Mouse (Mus musculus) liver, embryonic 14.5 days (tissue): ENCODE results near the gene Ptgir. TPM values are rescaled to one million over a fixed set of nuclear protein-coding genes. Genes with fewer than 3 reads are reported as not detected.

Experiments used
- ATAC-seq: fragments of 200-750 bp; cut with Nextera tagmentation; 2 replicates; pipeline ENCODE4 v1.8.0; 2017; ENCODE audit warnings: moderate number of reproducible peaks, mild to moderate bottlenecking, moderate library complexity; ENCODE audit not compliant: insufficient read depth
- DNase-seq, 3 experiments: peaks; one replicate each; pipeline ENCODE4 v3.0.0-alpha.2; 2012 to 2013; ENCODE audit warnings: low read depth in 3 of 3, low spot score in 3 of 3
- H3K27ac ChIP-seq: fragments of 300-500 bp; sonication (generic); 2 replicates; pipeline ENCODE4 v1.5.1; 2014; ENCODE audit warnings: moderate library complexity, mild to moderate bottlenecking, control low read depth, inconsistent platforms
- H3K27me3 ChIP-seq: fragments of 300-500 bp; sonication (generic); 2 replicates; pipeline ENCODE4 v1.6.1; 2014; ENCODE audit warnings: mild to moderate bottlenecking, low read length, moderate library complexity; ENCODE audit not compliant: control insufficient read depth, insufficient read depth
- H3K36me3 ChIP-seq: fragments of 300-500 bp; sonication (generic); replicated peaks from 2 replicates; pipeline ENCODE4 v1.6.1; 2014; ENCODE audit warnings: low read depth; ENCODE audit not compliant: control insufficient read depth, insufficient read depth
- H3K4me1 ChIP-seq, 2 experiments: fragments of 200-500 bp in 1 of 2; fragments of 300-500 bp in 1 of 2; sonication (generic) in 1 of 2; replicated peaks; 2 replicates each; pipeline ENCODE4 v1.6.1; 2012 to 2014; ENCODE audit warnings: antibody characterized with exemption in 1 of 2, inconsistent platforms in 1 of 2, low read length in 1 of 2; ENCODE audit not compliant: control insufficient read depth in 2 of 2, insufficient read depth in 2 of 2
- H3K4me2 ChIP-seq: fragments of 300-500 bp; sonication (generic); 2 replicates; pipeline ENCODE4 v1.6.1; 2014; ENCODE audit warnings: low read depth, mild to moderate bottlenecking, control low read depth, moderate library complexity
- H3K4me3 ChIP-seq, 2 experiments: fragments of 200-500 bp in 1 of 2; fragments of 300-500 bp in 1 of 2; sonication (generic) in 1 of 2; 2 replicates each; pipeline ENCODE4 v1.5.1; 2012 to 2014; ENCODE audit warnings: low read depth in 2 of 2, low read length in 2 of 2, mild to moderate bottlenecking in 2 of 2, control low read depth in 1 of 2, inconsistent platforms in 1 of 2, moderate library complexity in 1 of 2; ENCODE audit not compliant: insufficient read depth in 1 of 2
- H3K9ac ChIP-seq: fragments of 300-500 bp; sonication (generic); replicated peaks from 2 replicates; pipeline ENCODE4 v1.6.1; 2014; ENCODE audit warnings: mild to moderate bottlenecking, control low read depth, moderate library complexity
- H3K9me3 ChIP-seq: fragments of 300-500 bp; sonication (generic); 2 replicates; pipeline ENCODE4 v1.6.1; 2016; ENCODE audit warnings: low read length, mixed read lengths; ENCODE audit not compliant: control insufficient read depth
- CTCF ChIP-seq: IDR thresholded peaks from 2 replicates; pipeline ENCODE4 v1.5.1; 2016; ENCODE audit warnings: antibody characterized with exemption, low read depth, control low read depth
- EP300 ChIP-seq: IDR thresholded peaks from 2 replicates; pipeline ENCODE4 v1.6.1; 2016; ENCODE audit warnings: antibody characterized with exemption, low read depth
- WGBS: fragments of 180-500 bp; shearing (Covaris S2); extraction: QIAGEN DNeasy Blood & Tissue Kit; methylation state at CpG from one replicate; pipeline ENCODE4 v1.1.7; 2014; ENCODE audit not compliant: insufficient replicate concordance; 5-methylcytosine and 5-hydroxymethylcytosine counted together
- polyA plus RNA-seq, 2 experiments: library from polyadenylated mRNA; depleted of rRNA in 1 of 2; stranded (reverse) in 1 of 2; unstranded in 1 of 2; fragments of >200 nt; fragmentation: Nextera tagmentation in 1 of 2; extraction: Ambion mirVana in 1 of 2; gene quantifications; 2 replicates each; pipeline versions ENCODE4 v1.2.1 to v1.2.3; 2012 to 2014

The Ptgir gene
- polyA plus RNA-seq, 2 experiments, result 0.87 to 0.88 TPM

GRCm38 (mm10) chr7:16944061-16944807, 37.9 kb downstream of the Ptgir start, which contains the start of gene Pnmal2:
Gene Pnmal2 (plus strand): TSS chr7:16944682.
- no peaks in the 10 kb centered on the region for H3K36me3 ChIP-seq
- H3K4me1 ChIP-seq, result no peaks in the 10 kb centered on the region
- WGBS, result 16% methylated on average over 36 of the region's 36 CpGs
- TF ChIP-seq CTCF (no peak), EP300 (no peak)
- peak within 1 kb of the TSS; percentile 26 to 38 for H3K4me3 ChIP-seq
- H3K27me3 ChIP-seq, result peaks cover 61% of the 10 kb centered on the region
- H3K27ac ChIP-seq, result no peak within 1 kb of the TSS
- no peak for DNase-seq
- no peaks in the 10 kb centered on the region for H3K9me3 ChIP-seq
- peak within 1 kb of the TSS; percentile 56 for H3K4me2 ChIP-seq
- ATAC-seq, result 0 out of 2 replicates have a peak, but pooled peaks have one; percentile 37
- H3K9ac ChIP-seq, result no peak within 1 kb of the TSS

- no peaks in the 10 kb centered on the region for H3K4me1 ChIP-seq
- TF ChIP-seq EP300 (no peak), CTCF (no peak)
- H3K9me3 ChIP-seq, result no peaks in the 10 kb centered on the region
- no peak for DNase-seq
- H3K27me3 ChIP-seq, result peaks cover 67% of the 10 kb centered on the region
- peak overlapping the region; percentile 26 to 38 for H3K4me3 ChIP-seq
- H3K4me2 ChIP-seq, result peak overlapping the region; percentile 56
- 6% methylated on average over 22 of the region's 22 CpGs for WGBS
- H3K27ac ChIP-seq, result no peak overlapping the region
- no peak overlapping the region for H3K9ac ChIP-seq
- ATAC-seq, result no peak
- H3K36me3 ChIP-seq, result no peaks in the 10 kb centered on the region
Measured at GRCm38 (mm10) chr7:16944808-16945315, 38.6 kb downstream of the Ptgir start.

GRCm38 (mm10) chr7:16945419-16945818, 39.1 kb downstream of the Ptgir start:
- Histone ChIP-seq H3K9me3 (no peaks in the 10 kb centered on the region), H3K36me3 (no peaks in the 10 kb centered on the region), H3K4me3 (0 out of 4 replicates have a peak overlapping the region, but pooled peaks of 1 of the 2 experiments have one; percentile 38), H3K4me1 (no peaks in the 10 kb centered on the region), H3K27ac (no peak overlapping the region), H3K4me2 (no peak overlapping the region), H3K9ac (no peak overlapping the region), H3K27me3 (peaks cover 67% of the 10 kb centered on the region)
- DNase-seq, result no peak
- no peak for ATAC-seq
- WGBS, result 7% methylated on average over 17 of the region's 17 CpGs
- TF ChIP-seq EP300 (no peak), CTCF (no peak)

- H3K27ac ChIP-seq, result no peak overlapping the region
- no peak for DNase-seq
Measured at GRCm38 (mm10) chr7:16946441-16947348, 40.4 kb downstream of the Ptgir start.

More at GRCm38 (mm10) chr7:16946441-16947348, 40.4 kb downstream of the Ptgir start:
- Histone ChIP-seq H3K4me3 (no peak overlapping the region), H3K9me3 (no peaks in the 10 kb centered on the region), H3K27me3 (peaks cover 66% of the 10 kb centered on the region), H3K4me1 (0 out of 4 replicates have a peak, but pooled peaks cover 0 to 2% of the 10 kb centered on the region in 2 experiments), H3K36me3 (no peaks in the 10 kb centered on the region), H3K9ac (no peak overlapping the region), H3K4me2 (peak overlapping the region; percentile 13; the same call in 1 of the 2 replicates)
- TF ChIP-seq CTCF (peak; percentile 20; the same call in 1 of the 2 replicates), EP300 (no peak)
- ATAC-seq, result no peak
- WGBS, result 4% methylated on average over 53 of the region's 53 CpGs
